Mouse (Mus musculus) limb, embryonic 14.5 days (tissue): ENCODE data around the gene Fgd5. TPM values are rescaled to one million over a fixed set of nuclear protein-coding genes. Genes with fewer than 3 reads are reported as not detected.

Experiments used
- ATAC-seq: fragments of 200-750 bp; cut with Nextera tagmentation; 2 replicates; pipeline ENCODE4 v1.8.0; 2017; ENCODE audit warnings: low read depth, moderate number of reproducible peaks, moderate TSS enrichment; ENCODE audit not compliant: low FRiP score
- DNase-seq: peaks from one replicate; pipeline ENCODE4 v3.0.0-alpha.2; 2015; ENCODE audit warnings: low spot score
- H3K27ac ChIP-seq: fragments of 300-500 bp; sonication (generic); replicated peaks from 2 replicates; pipeline ENCODE4 v1.5.1; 2014; ENCODE audit warnings: low read depth, mild to moderate bottlenecking, low read length, moderate library complexity, mixed read lengths
- H3K27me3 ChIP-seq: fragments of 300-500 bp; sonication (generic); 2 replicates; pipeline ENCODE4 v1.6.1; 2014; ENCODE audit warnings: low read length, mixed read lengths; ENCODE audit not compliant: control insufficient read depth, insufficient read depth
- H3K36me3 ChIP-seq: fragments of 300-500 bp; sonication (generic); 2 replicates; pipeline ENCODE4 v1.6.1; 2014; ENCODE audit warnings: mild to moderate bottlenecking, low read length, moderate library complexity, mixed read lengths; ENCODE audit not compliant: control insufficient read depth, insufficient read depth
- H3K4me1 ChIP-seq: fragments of 300-500 bp; sonication (generic); 2 replicates; pipeline ENCODE4 v1.6.1; 2014; ENCODE audit warnings: antibody characterized with exemption, low read length, mixed read lengths; ENCODE audit not compliant: control insufficient read depth, insufficient read depth
- H3K4me2 ChIP-seq: fragments of 300-500 bp; sonication (generic); replicated peaks from 2 replicates; pipeline ENCODE4 v1.6.1; 2014; ENCODE audit warnings: low read depth, mild to moderate bottlenecking, low read length, moderate library complexity; ENCODE audit not compliant: severe bottlenecking
- H3K4me3 ChIP-seq: fragments of 300-500 bp; sonication (generic); replicated peaks from 2 replicates; pipeline ENCODE4 v1.5.1; 2014; ENCODE audit warnings: low read length
- H3K9ac ChIP-seq: fragments of 300-500 bp; sonication (generic); 2 replicates; pipeline ENCODE4 v1.6.1; 2014; ENCODE audit warnings: mild to moderate bottlenecking, low read depth, low read length, moderate library complexity; ENCODE audit not compliant: severe bottlenecking
- H3K9me3 ChIP-seq: fragments of 300-500 bp; sonication (generic); 2 replicates; pipeline ENCODE4 v1.6.1; 2016; ENCODE audit warnings: low read length; ENCODE audit not compliant: control insufficient read depth
- POLR2A ChIP-seq: fragments of 200-500 bp; IDR thresholded peaks from 2 replicates; pipeline ENCODE4 v1.8.0; 2012; ENCODE audit warnings: inconsistent platforms, mild to moderate bottlenecking, moderate library complexity, borderline replicate concordance; ENCODE audit not compliant: insufficient read depth, insufficient read length; ENCODE audit errors: extremely low read depth
- WGBS: fragments of 180-500 bp; shearing (Covaris S2); extraction: QIAGEN DNeasy Blood & Tissue Kit; methylation state at CpG from one replicate; pipeline ENCODE4 v1.1.7; 2014; 5-methylcytosine and 5-hydroxymethylcytosine counted together
- polyA plus RNA-seq, 2 experiments: library from polyadenylated mRNA; depleted of rRNA in 1 of 2; stranded (reverse) in 1 of 2; unstranded in 1 of 2; fragments of >200 nt; fragmentation: Nextera tagmentation in 1 of 2; extraction: Ambion mirVana in 1 of 2; gene quantifications; 2 replicates each; pipeline versions ENCODE4 v1.2.1 to v1.2.3; 2012 to 2014

The Fgd5 gene
- polyA plus RNA-seq, 2 experiments, result 8.5 to 10.9 TPM

- DNase-seq, result no peak
- ATAC-seq, result no peak
- H3K36me3 ChIP-seq, result no peaks in the 10 kb centered on the region
- 94% methylated on average over 4 of the region's 4 CpGs for WGBS
- no peak overlapping the region; the same call in 1 of the 2 replicates for H3K9ac ChIP-seq
- H3K27ac ChIP-seq, result no peak overlapping the region
- no peak for TF ChIP-seq POLR2A
- no peak overlapping the region for H3K4me2 ChIP-seq
- no peaks in the 10 kb centered on the region for H3K9me3 ChIP-seq
- no peaks in the 10 kb centered on the region for H3K27me3 ChIP-seq
- H3K4me1 ChIP-seq, result peaks cover 18% of the 10 kb centered on the region
- no peak overlapping the region for H3K4me3 ChIP-seq
Observed at GRCm38 (mm10) chr6:92089982-92090381, 111.3 kb downstream of the Fgd5 start.

- no peaks in the 10 kb centered on the region for H3K9me3 ChIP-seq
- 3% methylated on average over 4 of the region's 4 CpGs for WGBS
- TF ChIP-seq POLR2A, result no peak
- peak overlapping the region; percentile 97 for H3K27ac ChIP-seq
- H3K36me3 ChIP-seq, result no peaks in the 10 kb centered on the region
- ATAC-seq (no peak), DNase-seq (no peak)
- H3K4me3 ChIP-seq, result peak overlapping the region; percentile 95
- H3K27me3 ChIP-seq, result no peaks in the 10 kb centered on the region
- peak overlapping the region; percentile 77 for H3K4me2 ChIP-seq
- peak overlapping the region; percentile 95 for H3K9ac ChIP-seq
- peaks cover 18% of the 10 kb centered on the region for H3K4me1 ChIP-seq
Observed at GRCm38 (mm10) chr6:92090497-92090896, 111.8 kb downstream of the Fgd5 start.

GRCm38 (mm10) chr6:92091130-92091591 is 112.5 kb downstream of the Fgd5 start, which contains the start of gene Nr2c2:
TSS of gene Nr2c2 (plus strand) at chr6:92091390.
- Histone ChIP-seq H3K27ac (peak within 1 kb of the TSS; percentile 97), H3K4me3 (peak within 1 kb of the TSS; percentile 95), H3K9ac (peak within 1 kb of the TSS; percentile 95), H3K36me3 (no peaks in the 10 kb centered on the region), H3K4me1 (peaks cover 21% of the 10 kb centered on the region), H3K27me3 (no peaks in the 10 kb centered on the region), H3K4me2 (peak within 1 kb of the TSS; percentile 77), H3K9me3 (no peaks in the 10 kb centered on the region)
- ATAC-seq (peak; percentile 36; the same call in 1 of the 2 replicates), DNase-seq (peak; percentile 60)
- 0% methylated on average over 18 of the region's 58 CpGs for WGBS
- TF ChIP-seq POLR2A, result 0 out of 2 replicates have a peak, but pooled peaks have one; percentile 66

DNA sequence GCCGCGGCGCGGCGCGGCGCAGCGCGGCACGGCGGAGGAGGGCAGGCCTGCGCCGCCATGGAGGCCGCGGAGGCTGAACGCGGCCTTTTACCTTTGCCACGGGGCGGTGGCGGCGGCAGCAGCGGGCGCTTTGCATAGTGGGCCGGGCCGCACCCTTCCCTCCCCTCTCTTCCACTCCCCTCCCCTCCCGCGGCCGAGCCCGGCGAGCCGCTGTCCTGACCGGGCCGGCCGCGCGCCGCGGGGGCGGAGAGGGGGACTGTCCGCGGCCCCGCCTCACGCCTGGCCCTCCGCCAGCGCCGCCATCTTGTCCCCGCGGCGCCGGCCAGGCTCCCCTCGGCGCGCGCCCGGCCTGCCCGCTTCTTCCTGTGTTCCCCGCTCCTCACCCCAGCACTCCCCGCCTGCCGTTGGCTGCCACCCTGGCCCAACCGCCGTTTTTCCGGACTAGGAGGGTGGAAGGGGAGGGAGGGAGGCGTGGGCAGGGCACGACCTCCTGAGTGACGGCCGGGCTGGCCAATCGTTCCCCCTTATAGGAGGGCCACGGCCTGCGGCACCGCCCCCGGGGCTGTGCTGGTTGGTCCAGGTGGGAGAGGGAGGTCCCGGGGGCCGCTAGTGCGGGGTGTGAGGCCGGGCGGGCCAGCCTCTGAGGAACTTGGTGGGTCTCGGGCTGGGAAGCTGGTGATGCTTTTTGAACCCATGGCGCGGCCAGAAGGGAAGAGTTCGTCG is 113.2 kb downstream of the Fgd5 start:
- H3K9ac ChIP-seq, result peak overlapping the region; percentile 95
- peak overlapping the region; percentile 95 for H3K4me3 ChIP-seq
- H3K9me3 ChIP-seq, result no peaks in the 10 kb centered on the region
- no peaks in the 10 kb centered on the region for H3K36me3 ChIP-seq
- peak overlapping the region; percentile 77 for H3K4me2 ChIP-seq
- H3K27me3 ChIP-seq, result no peaks in the 10 kb centered on the region
- H3K4me1 ChIP-seq, result peaks cover 21% of the 10 kb centered on the region
- TF ChIP-seq POLR2A, result peak; percentile 69; the same call in 1 of the 2 replicates
- peak; percentile 98 for DNase-seq
- ATAC-seq, result peak; percentile 99
- H3K27ac ChIP-seq, result peak overlapping the region; percentile 97
- WGBS, result under 1% methylated on average over 45 of the region's 81 CpGs

- Histone ChIP-seq H3K36me3 (no peaks in the 10 kb centered on the region), H3K4me2 (peak overlapping the region; percentile 77), H3K9ac (peak overlapping the region; percentile 95), H3K27ac (peak overlapping the region; percentile 97), H3K4me1 (peaks cover 21% of the 10 kb centered on the region), H3K27me3 (no peaks in the 10 kb centered on the region), H3K4me3 (peak overlapping the region; percentile 95), H3K9me3 (no peaks in the 10 kb centered on the region)
- no peak for TF ChIP-seq POLR2A
- 23% methylated on average over 3 of the region's 3 CpGs for WGBS
- DNase-seq, result no peak
- no peak for ATAC-seq
Observed at GRCm38 (mm10) chr6:92092737-92093136, 114.1 kb downstream of the Fgd5 start.
